Mouse (Mus musculus): ENCODE data around the gene Trp53tg5.

Trp53tg5 gene

GRCm38 (mm10) chr2:164473624-164474023 is at the start of gene Trp53tg5:
Gene Trp53tg5, minus strand, starts transcription at chr2:164473724.
- no peak for DNase-seq

GRCm38 (mm10) chr2:164522280-164522679 is 48.8 kb upstream of the Trp53tg5 start:
- no peak for DNase-seq

- DNase-seq, result peak; percentile 17 to 50
These were observed 48.3 kb upstream of the Trp53tg5 start for GRCm38 (mm10) chr2:164521841-164522240.

GRCm38 (mm10) chr2:164520782-164521181 is 47.3 kb upstream of the Trp53tg5 start:
- peak in 1 of 2 experiments; percentile 19 for DNase-seq

- no peak for DNase-seq
These were observed 45.6 kb upstream of the Trp53tg5 start for GRCm38 (mm10) chr2:164519171-164519526.

- DNase-seq, result no peak
These were observed 45.0 kb upstream of the Trp53tg5 start for GRCm38 (mm10) chr2:164518266-164519170.

- peak; percentile 35 for DNase-seq
These were observed 44.1 kb upstream of the Trp53tg5 start for GRCm38 (mm10) chr2:164517485-164518221.

- DNase-seq, result no peak
These were observed 43.1 kb upstream of the Trp53tg5 start for GRCm38 (mm10) chr2:164516592-164516991.

GRCm38 (mm10) chr2:164515897-164516296 is 42.4 kb upstream of the Trp53tg5 start:
- no peak for DNase-seq

- DNase-seq, result no peak
These were observed 41.4 kb upstream of the Trp53tg5 start for GRCm38 (mm10) chr2:164514916-164515315.

GRCm38 (mm10) chr2:164513389-164513788 is 39.9 kb upstream of the Trp53tg5 start:
- no peak for DNase-seq

- no peak for DNase-seq
These were observed 38.8 kb upstream of the Trp53tg5 start for GRCm38 (mm10) chr2:164512121-164512909.

GRCm38 (mm10) chr2:164510621-164511190 is 37.2 kb upstream of the Trp53tg5 start:
- no peak for DNase-seq

- DNase-seq, result no peak
These were observed 34.3 kb upstream of the Trp53tg5 start for GRCm38 (mm10) chr2:164507811-164508210.

- DNase-seq, result no peak
These were observed 32.3 kb upstream of the Trp53tg5 start for GRCm38 (mm10) chr2:164505619-164506347.

GRCm38 (mm10) chr2:164504919-164505318 is 31.4 kb upstream of the Trp53tg5 start:
- no peak for DNase-seq

GRCm38 (mm10) chr2:164500511-164500910 is 27.0 kb upstream of the Trp53tg5 start:
- no peak for DNase-seq

GRCm38 (mm10) chr2:164499317-164499716 is 25.8 kb upstream of the Trp53tg5 start:
- no peak for DNase-seq

GRCm38 (mm10) chr2:164497691-164498268 is 24.3 kb upstream of the Trp53tg5 start:
- DNase-seq, result peak in 1 of 2 experiments; percentile 17

- peak; percentile 75 to 79 for DNase-seq
These were observed 23.5 kb upstream of the Trp53tg5 start, which contains the start of gene Pigt for GRCm38 (mm10) chr2:164496847-164497690. Gene Pigt, plus strand, starts transcription at chr2:164497520.
